20 mouse cellular contexts compared by ENCODE assay signal in the genomic region with DNA sequence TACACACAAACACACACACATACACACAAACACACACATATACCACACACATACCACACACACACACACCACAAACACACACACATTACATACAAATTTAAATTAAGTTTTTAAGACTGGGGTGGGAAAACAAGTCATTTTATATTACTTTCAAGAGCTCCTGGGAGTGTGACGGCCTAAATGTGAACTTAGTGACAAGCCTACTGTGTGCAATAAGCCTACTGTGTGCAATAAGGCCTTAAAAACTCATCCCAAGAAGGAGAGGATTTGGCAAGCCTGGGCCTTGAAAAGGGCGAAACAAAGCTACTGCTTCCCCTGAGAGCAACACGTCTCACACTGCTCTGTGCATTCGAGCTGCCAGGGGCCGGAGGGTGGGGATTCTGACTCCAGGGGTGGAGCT. TPM values are rescaled to one million over a fixed set of nuclear protein-coding genes. Genes with fewer than 3 reads are reported as not detected.
"Had no signal": no experiment of that assay in that cellular context is flagged by ENCODE, and none has a peak within 500 bp of the region (broad histone marks: within the 10 kb centered on the region; RNA-seq: fewer than 3 reads in every experiment).

No protein-coding gene starts in this region.

- H3K4me2 ChIP-seq: lung, embryonic 14.5 days; midbrain, embryonic 12.5 days; neural tube, embryonic 13.5 days; neural tube, embryonic 15.5 days had no signal

- ATAC-seq: midbrain, embryonic 16.5 days had no signal

- H3K36me3 ChIP-seq: midbrain, embryonic 10.5 days; midbrain, embryonic 12.5 days; neural tube, embryonic 13.5 days; neural tube, embryonic 15.5 days had no signal

- H3K9ac ChIP-seq: lung, embryonic 14.5 days; midbrain, embryonic 12.5 days; neural tube, embryonic 13.5 days; neural tube, embryonic 15.5 days had no signal

- H3K4me3 ChIP-seq: midbrain, embryonic 10.5 days; midbrain, embryonic 12.5 days; myocyte; neural tube, embryonic 13.5 days; neural tube, embryonic 15.5 days had no signal

- DNase-seq: lung, adult 18-20 months; lung, embryonic 14.5 days; lung, postnatal 10 days; lung, postnatal 4 days; midbrain, embryonic 14.5 days; retina, postnatal 1 day; right cerebral cortex, adult 18-20 months; right cerebral cortex, postnatal 25 days; right cerebral cortex, postnatal 4 days; spleen, adult 18-20 months; thymus, adult 18-20 months; thymus, postnatal 14 days; thymus, postnatal 36 days had no signal

- H3K9me3 ChIP-seq: midbrain, embryonic 10.5 days; midbrain, embryonic 12.5 days; neural tube, embryonic 13.5 days; neural tube, embryonic 15.5 days had no signal

- H3K27ac ChIP-seq: midbrain, embryonic 10.5 days; midbrain, embryonic 12.5 days; neural tube, embryonic 13.5 days; neural tube, embryonic 15.5 days had no signal

- H3K27me3 ChIP-seq: midbrain, embryonic 12.5 days; neural tube, embryonic 13.5 days; neural tube, embryonic 15.5 days had no signal

RNA-seq across cellular contexts. Expression of a gene that starts 30.3 kb away (rescaled TPM):
- total RNA-seq: megakaryocyte-erythroid progenitor cell, adult 5-6 weeks had no signal
